ENCODE assay signal across 19 mouse cellular contexts in the genomic region with DNA sequence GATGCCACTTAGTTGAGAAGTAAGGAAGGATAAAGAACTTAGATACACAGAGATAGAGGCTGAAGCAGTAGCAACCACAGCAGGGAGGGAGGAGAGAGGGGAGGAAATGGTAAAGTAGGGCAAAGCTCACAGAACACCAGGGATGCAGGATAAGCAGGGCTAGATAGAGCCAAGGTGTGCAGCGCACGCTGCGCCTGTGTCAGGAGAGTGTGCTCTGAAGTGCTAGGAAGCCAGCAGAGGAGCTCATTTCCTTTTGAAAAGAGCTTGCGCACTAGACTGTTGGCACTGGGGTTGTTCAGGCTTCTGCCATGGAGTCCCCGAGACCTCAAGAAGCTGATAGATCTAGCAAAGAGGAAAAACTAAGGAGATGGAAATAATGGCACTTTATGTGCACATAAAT. TPM values are rescaled to one million over a fixed set of nuclear protein-coding genes. Genes with fewer than 3 reads are reported as not detected.
A peak's percentile ranks its signal among the peaks of the same experiment; 100 is the strongest.
DNase-seq lines count a peak whose midpoint lies in the region; ATAC-seq and TF ChIP-seq lines count a peak whose summit lies in the region.
"Had no signal": no experiment of that assay in that cellular context is flagged by ENCODE, and none has a peak within 500 bp of the region (broad histone marks: within the 10 kb centered on the region; RNA-seq: fewer than 3 reads in every experiment).

No protein-coding gene starts in this region.

- no peaks in the 10 kb centered on the region for H3K27me3 ChIP-seq in lung, embryonic 14.5 days (ENCODE audit: insufficient read depth, low read length)
- no peaks in the 10 kb centered on the region for H3K27me3 ChIP-seq in hindbrain, embryonic 16.5 days (replicated peaks; ENCODE audit: control insufficient read depth, insufficient read depth, low read length)
- H3K27me3 ChIP-seq: hindbrain, embryonic 12.5 days; liver, embryonic 15.5 days; midbrain, embryonic 12.5 days had no signal

- no peak for DNase-seq in lung, embryonic 14.5 days
- DNase-seq in lung, postnatal 10 days, result no peak
- peak; percentile 53 for DNase-seq in induced T-regulatory cell, adult 2 months (ENCODE audit: low read depth)
- peak; percentile 42 to 67 for DNase-seq in thymus, adult 18-20 months
- DNase-seq in thymus, postnatal 36 days, result peak; percentile 54 to 78
- DNase-seq in cerebellum, postnatal 4 days (ENCODE audit: low spot score in 2 of 2), result no peak
- DNase-seq in gastrocnemius, postnatal 14 days, result no peak
- DNase-seq: adrenal gland, postnatal 10 days; cerebellum, adult 8-10 months; forebrain, postnatal 0 days; kidney, adult 2 months; liver had no signal

- peak; percentile 36; the same call in 1 of the 2 replicates for ATAC-seq in lung, embryonic 14.5 days (ENCODE audit: insufficient read depth)
- ATAC-seq in hindbrain, embryonic 16.5 days, result no peak
- ATAC-seq: forebrain, postnatal 0 days had no signal

- H3K4me3 ChIP-seq in lung, embryonic 14.5 days (ENCODE audit: low read depth, low read length), result no peak overlapping the region
- no peak overlapping the region for H3K4me3 ChIP-seq in hindbrain, embryonic 16.5 days (ENCODE audit: low read length)
- H3K4me3 ChIP-seq: hindbrain, embryonic 12.5 days; limb, embryonic 10.5 days; liver, embryonic 15.5 days; midbrain, embryonic 12.5 days had no signal

- WGBS in lung, embryonic 14.5 days, result 63% methylated on average over 5 of the region's 5 CpGs
- WGBS in hindbrain, embryonic 16.5 days, result 88% methylated on average over 5 of the region's 5 CpGs

- H3K9me3 ChIP-seq in lung, embryonic 14.5 days (ENCODE audit: low read depth, low read length), result no peaks in the 10 kb centered on the region
- no peaks in the 10 kb centered on the region for H3K9me3 ChIP-seq in hindbrain, embryonic 16.5 days (ENCODE audit: control insufficient read depth, low read length)
- H3K9me3 ChIP-seq: hindbrain, embryonic 12.5 days; limb, embryonic 10.5 days; liver, embryonic 15.5 days; midbrain, embryonic 12.5 days had no signal

- no peaks in the 10 kb centered on the region for H3K4me1 ChIP-seq in lung, embryonic 14.5 days (ENCODE audit: insufficient read depth)
- no peaks in the 10 kb centered on the region for H3K4me1 ChIP-seq in hindbrain, embryonic 16.5 days (ENCODE audit: control insufficient read depth, insufficient read depth, low read depth, low read length)
- H3K4me1 ChIP-seq: hindbrain, embryonic 12.5 days; limb, embryonic 10.5 days; liver, embryonic 15.5 days had no signal

- H3K27ac ChIP-seq in lung, embryonic 14.5 days (ENCODE audit: low read depth), result 0 out of 2 replicates have a peak overlapping the region, but pooled peaks have one; percentile 52
- no peak overlapping the region for H3K27ac ChIP-seq in hindbrain, embryonic 16.5 days (ENCODE audit: low read depth, low read length)
- H3K27ac ChIP-seq: hindbrain, embryonic 12.5 days; kidney, postnatal 0 days; limb, embryonic 10.5 days; liver, embryonic 15.5 days; midbrain, embryonic 12.5 days had no signal

- intact Hi-C loops in gastrocnemius, postnatal 14 days (cut with DNase I; ENCODE audit: low total_unique reads), result no loop called here

- H3K36me3 ChIP-seq in lung, embryonic 14.5 days (ENCODE audit: insufficient read depth), result no peaks in the 10 kb centered on the region
- no peaks in the 10 kb centered on the region for H3K36me3 ChIP-seq in hindbrain, embryonic 16.5 days (ENCODE audit: control insufficient read depth, insufficient read depth, low read length)
- H3K36me3 ChIP-seq: hindbrain, embryonic 12.5 days; limb, embryonic 10.5 days; liver, embryonic 15.5 days; midbrain, embryonic 12.5 days had no signal

- H3K4me2 ChIP-seq in lung, embryonic 14.5 days, result no peak overlapping the region
- H3K4me2 ChIP-seq in hindbrain, embryonic 16.5 days (ENCODE audit: low read length), result no peak overlapping the region
- H3K4me2 ChIP-seq: heart, embryonic 11.5 days; hindbrain, embryonic 12.5 days; liver, embryonic 15.5 days; midbrain, embryonic 12.5 days had no signal

- TF ChIP-seq CTCF in lung, embryonic 14.5 days (IDR thresholded peaks at IDR 0.05; ENCODE audit: low read depth), result no peak

- no peak overlapping the region for H3K9ac ChIP-seq in lung, embryonic 14.5 days
- no peak overlapping the region for H3K9ac ChIP-seq in hindbrain, embryonic 16.5 days (ENCODE audit: low read depth, low read length)
- H3K9ac ChIP-seq: forebrain, postnatal 0 days; hindbrain, embryonic 12.5 days; liver, embryonic 15.5 days; midbrain, embryonic 12.5 days had no signal

RNA-seq across cellular contexts. Expression of gene Plcl1, which starts 40.6 kb away (rescaled TPM):
- polyA plus RNA-seq in lung, embryonic 14.5 days (2014; fragmentation: Nextera tagmentation; extraction: Ambion mirVana), result 1.9 and 2.1 TPM in 2 replicates
- polyA plus RNA-seq in hindbrain, embryonic 16.5 days (2015; fragmentation: Nextera tagmentation; extraction: Ambion mirVana), result 3.7 and 4.1 TPM in 2 replicates
- 1 to 10 TPM; 5.2 to 6.0 TPM for total RNA-seq in gastrocnemius, postnatal 14 days (2021)

Comparison
In these comparisons a context has a peak if more than half of its experiments do, and no peak if none do; other contexts are left out.
1. DNase-seq: peak in induced T-regulatory cell, adult 2 months (single experiment), thymus, adult 18-20 months (2 of 2) and thymus, postnatal 36 days (2 of 2); none in lung, embryonic 14.5 days (single experiment), lung, postnatal 10 days (single experiment), cerebellum, postnatal 4 days (0 of 2) and gastrocnemius, postnatal 14 days (single experiment).